Mouse (Mus musculus) embryonic facial prominence, embryonic 10.5 days (tissue): Measurements from ENCODE around the gene Spata9. TPM values are rescaled to one million over a fixed set of nuclear protein-coding genes. Genes with fewer than 3 reads are reported as not detected.

Experiments
- DNase-seq: peaks from one replicate; pipeline ENCODE4 v3.0.0-alpha.2; 2017; ENCODE audit warnings: low spot score
- H3K27ac ChIP-seq: fragments of 300-500 bp; sonication (generic); replicated peaks from 2 replicates; pipeline ENCODE4 v1.5.1; 2016; ENCODE audit warnings: mild to moderate bottlenecking
- H3K27me3 ChIP-seq: fragments of 300-500 bp; sonication (generic); replicated peaks from 2 replicates; pipeline ENCODE4 v1.6.1; 2016; ENCODE audit warnings: low read depth, mild to moderate bottlenecking; ENCODE audit not compliant: poor library complexity, severe bottlenecking
- H3K36me3 ChIP-seq: fragments of 300-500 bp; sonication (generic); replicated peaks from 2 replicates; pipeline ENCODE4 v1.6.1; 2016; ENCODE audit warnings: mild to moderate bottlenecking, moderate library complexity
- H3K4me1 ChIP-seq: fragments of 300-500 bp; sonication (generic); 2 replicates; pipeline ENCODE4 v1.6.1; 2016
- H3K4me3 ChIP-seq: fragments of 300-500 bp; sonication (generic); 2 replicates; pipeline ENCODE4 v1.5.1; 2016; ENCODE audit warnings: mild to moderate bottlenecking, moderate library complexity
- H3K9me3 ChIP-seq: fragments of 300-500 bp; sonication (generic); 2 replicates; pipeline ENCODE4 v1.6.1; 2016; ENCODE audit warnings: mild to moderate bottlenecking
- WGBS: fragments of 180-500 bp; shearing (Covaris S2); methylation state at CpG from one replicate; pipeline ENCODE4 v1.1.7; 2016; 5-methylcytosine and 5-hydroxymethylcytosine counted together
- polyA plus RNA-seq: library from polyadenylated mRNA; unstranded; fragments of >200 nt; fragmentation: Nextera tagmentation; extraction: Ambion mirVana; gene quantifications from 2 replicates; pipeline ENCODE4 v1.2.1, GENCODE M21; 2016

Gene Spata9
- polyA plus RNA-seq, 1 experiment from 2014 or later, result 0.56 TPM

GRCm38 (mm10) chr13:75944044-75944820 is 22.7 kb upstream of the Spata9 start:
- no peaks in the 10 kb centered on the region for H3K27me3 ChIP-seq
- 4% methylated on average over 7 of the region's 7 CpGs for WGBS
- H3K36me3 ChIP-seq, result peaks cover 21% of the 10 kb centered on the region
- H3K4me1 ChIP-seq, result peaks cover 19% of the 10 kb centered on the region
- H3K4me3 ChIP-seq, result peak overlapping the region; percentile 88
- no peaks in the 10 kb centered on the region for H3K9me3 ChIP-seq
- peak overlapping the region; percentile 100 for H3K27ac ChIP-seq
- no peak for DNase-seq

GRCm38 (mm10) chr13:75950295-75950694 is 16.7 kb upstream of the Spata9 start:
- no peaks in the 10 kb centered on the region for H3K27me3 ChIP-seq
- no peaks in the 10 kb centered on the region for H3K36me3 ChIP-seq
- no peaks in the 10 kb centered on the region for H3K9me3 ChIP-seq
- no peak overlapping the region for H3K27ac ChIP-seq
- WGBS, result 29% methylated on average over 1 of the region's 1 CpGs
- no peak overlapping the region for H3K4me3 ChIP-seq
- peaks cover 11% of the 10 kb centered on the region for H3K4me1 ChIP-seq
- DNase-seq, result no peak

GRCm38 (mm10) chr13:75955357-75955992 is 11.5 kb upstream of the Spata9 start:
- no peak for DNase-seq
- no peak overlapping the region for H3K27ac ChIP-seq
- H3K4me3 ChIP-seq, result no peak overlapping the region
- no peaks in the 10 kb centered on the region for H3K27me3 ChIP-seq
- H3K4me1 ChIP-seq, result peaks cover 4% of the 10 kb centered on the region
- no peaks in the 10 kb centered on the region for H3K9me3 ChIP-seq
- no peaks in the 10 kb centered on the region for H3K36me3 ChIP-seq

GRCm38 (mm10) chr13:75974481-75974880 is 7.5 kb downstream of the Spata9 start:
- no peak overlapping the region for H3K27ac ChIP-seq
- H3K4me3 ChIP-seq, result no peak overlapping the region
- no peaks in the 10 kb centered on the region for H3K9me3 ChIP-seq
- 82% methylated on average over 2 of the region's 2 CpGs for whole genome bisulfite sequencing
- no peaks in the 10 kb centered on the region for H3K4me1 ChIP-seq
- no peaks in the 10 kb centered on the region for H3K27me3 ChIP-seq
- H3K36me3 ChIP-seq, result no peaks in the 10 kb centered on the region
- DNase-seq, result no peak

GRCm38 (mm10) chr13:75975629-75976028 is 8.7 kb downstream of the Spata9 start:
- no peak overlapping the region for H3K27ac ChIP-seq
- no peak for DNase-seq
- WGBS, result 76% methylated on average over 1 of the region's 1 CpGs
- no peak overlapping the region for H3K4me3 ChIP-seq
- H3K9me3 ChIP-seq, result no peaks in the 10 kb centered on the region
- H3K27me3 ChIP-seq, result no peaks in the 10 kb centered on the region
- H3K4me1 ChIP-seq, result no peaks in the 10 kb centered on the region
- H3K36me3 ChIP-seq, result no peaks in the 10 kb centered on the region

DNA sequence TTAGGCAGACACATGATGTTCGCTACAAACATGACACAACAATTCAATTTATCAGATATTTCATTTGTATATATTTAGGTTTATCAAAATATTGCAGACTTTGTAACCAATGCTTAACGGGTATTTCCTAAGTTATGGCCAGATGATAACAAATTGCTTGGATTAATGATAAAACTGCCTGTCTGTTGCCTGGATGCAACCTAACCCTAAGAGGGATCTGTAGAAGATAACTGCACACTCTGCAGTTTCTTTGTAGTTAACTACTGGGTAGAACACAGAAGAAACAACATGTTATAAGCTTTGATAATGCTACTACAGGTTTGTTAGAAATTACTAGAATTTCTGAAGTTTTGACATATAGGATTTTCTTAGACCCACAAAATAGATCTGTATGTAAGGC is 9.3 kb downstream of the Spata9 start:
- no peak for DNase-seq
- Histone ChIP-seq H3K4me1 (no peaks in the 10 kb centered on the region), H3K9me3 (no peaks in the 10 kb centered on the region), H3K4me3 (no peak overlapping the region), H3K27me3 (no peaks in the 10 kb centered on the region), H3K27ac (no peak overlapping the region), H3K36me3 (no peaks in the 10 kb centered on the region)
- WGBS, result 89% methylated on average over 2 of the region's 2 CpGs

GRCm38 (mm10) chr13:75976649-75977048 is 9.7 kb downstream of the Spata9 start:
- 91% methylated on average over 2 of the region's 2 CpGs for WGBS
- Histone ChIP-seq H3K27me3 (no peaks in the 10 kb centered on the region), H3K27ac (no peak overlapping the region), H3K9me3 (no peaks in the 10 kb centered on the region), H3K36me3 (no peaks in the 10 kb centered on the region), H3K4me3 (no peak overlapping the region), H3K4me1 (no peaks in the 10 kb centered on the region)
- no peak for DNase-seq

- no peaks in the 10 kb centered on the region for H3K4me1 ChIP-seq
- no peaks in the 10 kb centered on the region for H3K36me3 ChIP-seq
- H3K27me3 ChIP-seq, result no peaks in the 10 kb centered on the region
- H3K27ac ChIP-seq, result no peak overlapping the region
- no peak for DNase-seq
- H3K4me3 ChIP-seq, result no peak overlapping the region
- no peaks in the 10 kb centered on the region for H3K9me3 ChIP-seq
Observed at GRCm38 (mm10) chr13:75981901-75982300, 15.0 kb downstream of the Spata9 start.

DNA sequence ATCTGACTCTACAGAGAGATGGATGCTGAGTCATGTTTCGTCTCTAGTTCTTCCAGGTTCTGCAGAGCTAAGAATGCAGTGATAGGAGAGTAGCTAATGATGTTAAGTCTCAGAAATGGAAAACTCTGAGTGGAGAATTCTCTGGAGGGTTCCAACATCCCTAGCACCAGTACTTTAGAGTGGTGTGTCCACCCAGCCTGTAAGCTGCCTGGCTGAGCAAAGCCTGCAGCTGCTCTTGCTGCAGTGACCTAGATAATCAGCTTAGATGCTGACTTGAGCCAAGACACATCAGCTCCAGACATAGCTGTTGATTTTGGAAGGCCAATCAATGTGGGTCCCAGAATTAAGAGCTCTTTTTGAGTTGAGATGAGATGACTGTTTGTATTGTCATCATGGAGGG is 21.1 kb downstream of the Spata9 start:
- no peak overlapping the region for H3K4me3 ChIP-seq
- no peaks in the 10 kb centered on the region for H3K36me3 ChIP-seq
- WGBS, result 92% methylated on average over 1 of the region's 1 CpGs
- DNase-seq, result no peak
- no peaks in the 10 kb centered on the region for H3K4me1 ChIP-seq
- H3K27ac ChIP-seq, result no peak overlapping the region
- no peaks in the 10 kb centered on the region for H3K27me3 ChIP-seq
- no peaks in the 10 kb centered on the region for H3K9me3 ChIP-seq

GRCm38 (mm10) chr13:75992169-75993028 is 25.4 kb downstream of the Spata9 start:
- WGBS, result 66% methylated on average over 9 of the region's 9 CpGs
- H3K9me3 ChIP-seq, result peaks cover 5% of the 10 kb centered on the region; the same call in 1 of the 2 replicates
- peak; percentile 14 for DNase-seq

DNA sequence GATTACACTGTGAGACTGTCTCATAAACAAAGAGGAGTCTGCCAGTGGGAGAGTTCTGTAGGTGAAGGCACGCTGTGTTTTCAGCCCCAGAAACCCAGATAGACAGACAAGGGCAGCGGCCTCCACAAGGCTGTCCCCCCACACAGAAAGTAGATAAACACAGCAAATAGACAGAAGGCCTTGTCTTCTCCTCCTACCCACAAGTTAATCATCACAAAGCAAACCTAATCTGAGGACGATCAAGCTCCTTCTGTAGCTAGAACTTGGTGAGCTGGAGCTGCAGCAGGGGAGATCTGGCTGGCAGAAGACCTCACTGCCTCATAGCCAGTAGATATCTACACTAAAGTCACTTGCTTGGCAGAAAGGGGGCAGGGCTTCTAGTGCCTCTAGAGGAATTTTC is 36.3 kb downstream of the Spata9 start:
- Histone ChIP-seq H3K27me3 (no peaks in the 10 kb centered on the region), H3K27ac (no peak overlapping the region), H3K4me1 (no peaks in the 10 kb centered on the region), H3K36me3 (peaks cover 42% of the 10 kb centered on the region), H3K9me3 (no peaks in the 10 kb centered on the region), H3K4me3 (no peak overlapping the region)
- no peak for DNase-seq
- 95% methylated on average over 3 of the region's 3 CpGs for WGBS

More at GRCm38 (mm10) chr13:75992169-75993028, 25.4 kb downstream of the Spata9 start:
- Histone ChIP-seq H3K4me1 (no peaks in the 10 kb centered on the region), H3K4me3 (no peak overlapping the region), H3K27me3 (no peaks in the 10 kb centered on the region), H3K27ac (no peak overlapping the region), H3K36me3 (no peaks in the 10 kb centered on the region)

DNA sequence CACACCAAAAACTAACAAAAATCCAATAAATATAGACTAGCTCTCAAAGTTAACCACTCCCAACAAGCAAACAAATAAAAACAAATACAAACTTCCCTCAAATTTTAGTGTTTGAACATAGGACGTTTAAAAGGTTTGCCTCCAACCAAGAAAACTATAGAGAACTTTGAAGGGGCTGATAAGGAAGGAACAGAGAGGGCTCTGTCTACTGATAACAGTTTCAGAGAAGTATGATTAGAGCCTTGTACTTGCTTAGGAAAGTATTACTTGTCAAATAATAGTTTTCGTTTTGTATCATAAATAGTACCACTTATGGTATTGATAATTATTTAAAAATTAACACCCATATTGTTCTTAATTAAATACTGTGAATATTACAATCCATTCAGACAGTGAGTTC is 47.6 kb downstream of the Spata9 start:
- Histone ChIP-seq H3K36me3 (no peaks in the 10 kb centered on the region; the same call in 1 of the 2 replicates), H3K27me3 (no peaks in the 10 kb centered on the region), H3K4me3 (no peak overlapping the region), H3K27ac (no peak overlapping the region), H3K9me3 (no peaks in the 10 kb centered on the region), H3K4me1 (peaks cover 10% of the 10 kb centered on the region)
- 82% methylated on average over 2 of the region's 2 CpGs for WGBS
- DNase-seq, result no peak
